Mouse (Mus musculus): ENCODE measurements around the gene Ccl9.

The Ccl9 gene

DNA sequence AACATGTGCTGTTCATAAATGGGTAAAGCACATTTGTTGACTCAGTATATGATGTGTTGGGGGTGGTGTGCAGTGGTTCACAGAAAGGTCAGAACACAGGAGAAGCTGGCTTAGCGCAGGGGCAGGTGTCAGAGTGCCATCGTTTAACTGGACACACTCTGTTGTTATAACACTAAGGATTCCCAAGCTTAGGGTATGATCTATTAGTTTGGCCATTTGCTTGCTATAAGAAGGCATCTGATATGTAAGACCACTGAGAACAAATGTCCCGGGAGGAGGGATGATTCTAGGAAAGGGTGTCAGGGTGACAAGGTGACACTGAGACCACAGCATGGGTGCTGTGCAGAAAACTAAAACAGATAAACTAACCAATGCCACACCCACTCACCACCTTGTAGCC lies 41.6 kb downstream of the Ccl9 start:
- no peak for DNase-seq (ENCODE audit: low spot score)

- no peak for DNase-seq (ENCODE audit: low spot score)
These were observed 43.6 kb downstream of the Ccl9 start for GRCm38 (mm10) chr11:83534609-83535423.

- DNase-seq (ENCODE audit: low spot score): no peak
These were observed 44.3 kb downstream of the Ccl9 start for GRCm38 (mm10) chr11:83534143-83534542.

DNA sequence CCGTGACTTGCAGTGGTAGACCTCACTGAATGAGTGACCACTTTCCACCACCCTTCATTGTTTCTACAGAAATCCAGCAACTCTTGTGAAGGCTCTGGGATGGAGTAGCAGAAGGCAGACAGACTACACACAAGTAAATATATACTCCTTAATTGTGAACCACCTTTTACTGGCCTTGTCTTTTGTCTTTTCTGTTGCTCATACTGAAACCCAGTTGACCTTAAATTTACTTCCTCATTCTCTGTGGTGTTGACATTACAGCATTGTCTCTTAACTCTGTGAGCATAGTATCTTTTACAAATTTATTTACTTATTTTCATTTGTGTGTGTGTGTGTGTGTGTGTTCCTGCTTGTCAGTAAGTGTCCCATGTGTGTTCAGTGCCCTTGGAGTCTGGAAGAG lies 45.2 kb downstream of the Ccl9 start:
- DNase-seq (ENCODE audit: low spot score): no peak

DNA sequence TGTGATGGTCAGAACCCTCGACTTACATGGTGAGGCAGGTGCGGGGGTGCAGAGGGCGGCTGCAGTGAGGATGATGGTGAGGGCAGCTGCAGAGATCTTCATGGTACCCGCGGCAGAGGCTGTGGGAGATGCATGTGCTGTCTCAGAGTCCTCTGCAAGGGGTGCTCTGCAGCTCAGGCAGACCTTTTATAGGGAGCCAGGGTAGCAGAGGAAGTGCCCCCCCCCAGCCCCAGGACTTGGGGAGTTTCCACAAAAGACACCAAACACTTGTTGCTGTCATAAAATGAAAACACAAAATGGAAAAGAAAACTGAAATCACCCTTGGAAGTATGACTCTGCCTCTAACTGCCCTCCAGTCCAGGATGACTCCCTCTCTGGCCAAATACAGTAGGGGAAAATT lies 48.1 kb downstream of the Ccl9 start, which contains the start of gene Ccl5:
Gene Ccl5, minus strand, starts transcription at position 159 of the 400 bp plus-strand sequence.
- DNase-seq (ENCODE audit: low spot score): no peak

- no peak for DNase-seq (ENCODE audit: low spot score)
These were observed 49.4 kb downstream of the Ccl9 start for GRCm38 (mm10) chr11:83529024-83529423.
